Mouse (Mus musculus) cerebellum, postnatal 4 days (tissue): ENCODE data around the gene Gm44790.
A peak's percentile ranks its signal among the peaks of the same experiment; 100 is the strongest.

Experiments
- DNase-seq, 2 experiments: peaks; one replicate each; pipeline ENCODE4 v3.0.0; 2022; ENCODE audit warnings: low spot score in 2 of 2, mixed read lengths in 1 of 2

Gene Gm44790

DNA sequence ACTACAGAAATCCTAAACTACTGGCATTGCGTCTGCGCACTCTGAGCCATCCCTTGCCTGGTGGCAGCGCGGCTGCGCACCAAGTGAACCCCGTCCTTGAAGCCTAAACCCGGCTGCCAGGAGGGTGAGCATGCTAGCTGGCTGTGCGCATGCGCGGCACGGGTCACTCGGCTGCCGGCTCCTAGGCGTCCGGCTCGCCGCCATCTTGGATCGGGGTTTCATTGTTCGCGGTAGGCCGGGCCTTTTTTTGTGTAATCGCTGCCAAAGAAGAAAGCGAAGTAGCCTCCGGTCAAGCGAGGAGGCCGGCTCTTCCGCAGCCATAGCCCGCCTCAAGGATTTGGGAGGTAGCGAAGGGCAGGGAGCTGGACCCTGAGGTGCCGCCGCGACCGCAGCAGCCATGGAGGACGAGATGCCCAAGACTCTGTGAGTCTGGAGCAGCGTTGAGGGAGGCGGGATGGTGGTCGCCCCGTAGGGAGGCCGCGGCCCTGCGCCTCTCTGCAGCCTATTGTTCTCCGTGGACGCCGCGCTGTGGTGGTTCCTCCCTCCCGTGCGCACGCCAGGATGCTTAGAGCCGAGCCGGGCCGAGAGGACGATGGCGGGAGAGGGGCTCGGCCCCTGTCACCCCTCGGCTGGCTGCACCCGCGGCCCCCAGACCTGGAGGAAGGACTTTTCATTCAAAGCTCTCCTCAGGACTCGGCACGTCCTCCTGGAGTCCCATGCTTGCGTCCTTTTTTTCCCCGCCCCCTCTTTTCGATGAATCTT lies 22.2 kb upstream of the Gm44790 start, which contains the start of gene Tia1:
Tia1 (plus strand) TSS at position 120 of the 762 bp plus-strand sequence.
- DNase-seq: peak; percentile 94 to 97

DNA sequence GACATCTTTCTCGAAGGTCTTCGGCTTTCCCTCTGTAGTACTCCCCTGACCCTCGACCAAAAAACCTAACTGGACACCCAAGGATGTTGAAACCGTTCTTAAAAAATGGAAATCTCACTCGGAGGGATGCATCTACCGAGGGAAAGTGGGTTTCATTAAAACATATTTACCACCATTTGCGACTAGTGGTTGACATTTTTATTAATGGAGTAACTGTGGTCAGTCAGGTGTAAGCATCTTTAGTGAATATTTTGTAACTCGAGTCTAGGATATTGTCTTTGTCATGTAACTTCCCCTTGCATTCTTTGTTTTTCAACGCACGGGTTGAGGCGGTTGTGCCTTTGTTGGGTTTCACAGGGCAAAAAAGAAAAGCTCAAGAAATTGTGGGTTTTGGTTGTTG lies 21.5 kb upstream of the Gm44790 start:
- DNase-seq: no peak

- no peak for DNase-seq
These were observed 20.2 kb upstream of the Gm44790 start for GRCm38 (mm10) chr6:86406306-86406705.

DNA sequence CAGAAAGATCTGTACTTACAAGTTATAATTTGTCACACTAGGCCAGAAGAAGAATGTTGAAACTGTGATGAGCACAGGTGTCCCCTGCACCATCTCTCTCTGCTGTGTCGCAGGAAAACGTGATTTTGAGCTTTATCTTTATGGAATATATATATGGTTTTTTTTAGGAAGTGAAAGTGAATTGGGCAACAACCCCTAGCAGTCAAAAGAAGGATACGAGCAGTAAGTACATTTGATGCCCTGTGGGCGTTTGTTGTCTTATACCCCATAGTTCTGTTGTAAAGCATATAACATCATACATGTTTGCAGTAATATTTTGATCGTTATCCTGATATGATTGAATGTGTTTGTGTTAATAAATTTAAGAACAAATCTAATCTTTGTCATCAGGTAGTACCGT lies 7.7 kb upstream of the Gm44790 start:
- DNase-seq: no peak

- DNase-seq: no peak
These were observed 7.2 kb upstream of the Gm44790 start for GRCm38 (mm10) chr6:86419239-86419638.

DNA sequence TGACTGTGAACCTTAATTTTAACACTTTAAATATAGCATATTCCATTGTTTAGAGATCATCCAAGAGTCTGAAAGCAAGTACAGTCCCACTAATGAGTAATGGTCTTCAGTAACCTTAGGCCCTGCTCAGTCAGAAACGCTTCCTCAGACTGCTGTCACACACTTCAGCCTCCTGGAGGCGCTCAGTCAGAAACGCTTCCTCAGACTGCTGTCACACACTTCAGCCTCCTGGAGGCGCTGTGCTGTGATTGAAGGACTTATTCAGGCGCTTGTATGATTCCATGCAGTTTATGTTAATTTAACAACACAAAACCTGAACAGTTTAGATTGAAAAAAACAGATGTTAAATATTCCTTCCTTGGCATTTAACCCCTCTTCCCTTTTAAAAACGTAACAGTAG lies 6.0 kb upstream of the Gm44790 start:
- no peak for DNase-seq

GRCm38 (mm10) chr6:86431531-86431930 lies 5.1 kb downstream of the Gm44790 start:
- no peak for DNase-seq

GRCm38 (mm10) chr6:86433696-86434095 lies 7.2 kb downstream of the Gm44790 start:
- no peak for DNase-seq

DNA sequence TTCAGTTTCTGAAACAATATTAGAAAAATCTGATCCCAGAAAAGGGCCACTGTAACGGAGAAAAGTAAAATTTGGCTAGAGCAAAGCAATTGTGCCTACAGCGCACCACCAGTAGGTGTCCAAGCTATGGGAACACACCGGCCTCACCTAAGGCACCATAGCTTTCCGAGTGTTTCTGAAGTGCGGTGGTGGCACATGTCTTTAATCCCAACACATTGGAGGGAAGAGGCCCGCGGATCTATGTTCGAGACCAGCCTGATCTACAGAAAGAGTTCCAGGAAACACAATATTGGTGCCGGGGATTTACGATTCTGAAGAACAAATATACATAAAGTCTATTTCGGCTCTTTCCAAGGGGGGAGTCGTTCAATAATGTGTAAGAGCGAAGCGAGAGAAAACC lies 11.3 kb downstream of the Gm44790 start:
- DNase-seq: peak in 1 of 2 experiments; percentile 34

GRCm38 (mm10) chr6:86438272-86439118 lies 12.0 kb downstream of the Gm44790 start, which contains the start of gene C87436:
C87436 (plus strand) TSS chr6:86438374.
- DNase-seq: peak; percentile 90

DNA sequence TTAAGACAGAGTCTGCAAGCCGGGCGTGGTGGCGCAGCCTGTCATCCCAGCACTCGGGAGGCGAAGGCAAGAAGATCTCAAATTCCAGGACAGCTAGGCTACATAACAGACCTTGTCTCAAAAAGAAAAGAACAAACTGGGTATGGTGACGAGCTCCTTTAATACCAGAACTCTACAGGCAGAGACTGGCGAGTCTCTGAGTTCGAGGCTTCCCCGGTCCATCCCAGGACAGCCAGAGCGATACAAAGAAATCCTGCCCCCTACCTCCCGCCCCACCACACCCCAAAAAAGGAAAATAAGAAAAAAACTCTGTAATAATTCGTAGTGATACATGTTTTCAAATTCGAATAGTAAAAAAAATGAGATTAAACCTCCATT lies 12.7 kb downstream of the Gm44790 start:
- no peak for DNase-seq

DNA sequence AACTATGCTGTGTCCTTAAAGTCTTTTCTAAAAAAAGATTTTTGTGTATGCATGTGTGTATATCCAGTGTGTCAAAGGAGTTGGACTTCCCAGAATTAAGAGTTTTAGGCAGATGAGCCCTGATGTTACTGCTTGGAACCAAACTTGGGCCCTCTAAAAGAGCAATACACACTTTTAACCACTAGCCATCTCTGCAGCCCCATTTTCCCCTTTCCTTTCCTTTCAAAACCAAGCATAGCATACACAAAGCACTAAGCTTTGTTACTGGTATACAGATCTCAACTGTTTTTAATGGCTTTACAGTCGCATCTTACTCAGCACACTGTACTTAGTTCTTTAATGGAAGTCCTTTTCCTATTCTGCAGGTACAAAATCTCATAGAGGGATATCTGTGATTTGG lies 13.1 kb downstream of the Gm44790 start:
- no peak for DNase-seq

- no peak for DNase-seq
These were observed 15.1 kb downstream of the Gm44790 start for GRCm38 (mm10) chr6:86441571-86441970.

- DNase-seq: no peak
These were observed 19.1 kb downstream of the Gm44790 start for GRCm38 (mm10) chr6:86445551-86445950.

- no peak for DNase-seq
These were observed 20.6 kb downstream of the Gm44790 start for GRCm38 (mm10) chr6:86446927-86447568.

GRCm38 (mm10) chr6:86456727-86457126 lies 30.3 kb downstream of the Gm44790 start:
- no peak for DNase-seq

DNA sequence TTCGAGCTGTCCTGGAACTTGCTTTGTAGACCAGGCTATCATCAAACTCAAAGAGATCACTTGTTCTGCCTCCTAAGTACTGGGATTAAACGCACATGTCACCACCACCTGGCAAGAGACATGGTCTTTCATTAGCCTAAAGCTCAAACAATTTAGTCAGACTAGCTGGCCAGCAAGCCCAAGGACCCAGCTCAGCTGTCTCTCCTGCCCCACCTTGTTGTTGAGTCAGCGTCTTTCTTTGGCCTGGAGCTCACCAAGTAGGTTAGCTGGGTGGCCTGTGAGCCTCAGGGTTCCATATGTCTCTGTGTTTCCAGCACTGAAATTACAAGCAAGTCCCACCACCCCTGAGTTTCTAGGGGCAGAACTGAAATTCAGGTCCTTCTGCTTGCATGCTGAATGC lies 36.6 kb downstream of the Gm44790 start:
- no peak for DNase-seq

GRCm38 (mm10) chr6:86471317-86471716 lies 44.9 kb downstream of the Gm44790 start:
- no peak for DNase-seq

GRCm38 (mm10) chr6:86471760-86472099 lies 45.3 kb downstream of the Gm44790 start:
- DNase-seq: no peak

DNA sequence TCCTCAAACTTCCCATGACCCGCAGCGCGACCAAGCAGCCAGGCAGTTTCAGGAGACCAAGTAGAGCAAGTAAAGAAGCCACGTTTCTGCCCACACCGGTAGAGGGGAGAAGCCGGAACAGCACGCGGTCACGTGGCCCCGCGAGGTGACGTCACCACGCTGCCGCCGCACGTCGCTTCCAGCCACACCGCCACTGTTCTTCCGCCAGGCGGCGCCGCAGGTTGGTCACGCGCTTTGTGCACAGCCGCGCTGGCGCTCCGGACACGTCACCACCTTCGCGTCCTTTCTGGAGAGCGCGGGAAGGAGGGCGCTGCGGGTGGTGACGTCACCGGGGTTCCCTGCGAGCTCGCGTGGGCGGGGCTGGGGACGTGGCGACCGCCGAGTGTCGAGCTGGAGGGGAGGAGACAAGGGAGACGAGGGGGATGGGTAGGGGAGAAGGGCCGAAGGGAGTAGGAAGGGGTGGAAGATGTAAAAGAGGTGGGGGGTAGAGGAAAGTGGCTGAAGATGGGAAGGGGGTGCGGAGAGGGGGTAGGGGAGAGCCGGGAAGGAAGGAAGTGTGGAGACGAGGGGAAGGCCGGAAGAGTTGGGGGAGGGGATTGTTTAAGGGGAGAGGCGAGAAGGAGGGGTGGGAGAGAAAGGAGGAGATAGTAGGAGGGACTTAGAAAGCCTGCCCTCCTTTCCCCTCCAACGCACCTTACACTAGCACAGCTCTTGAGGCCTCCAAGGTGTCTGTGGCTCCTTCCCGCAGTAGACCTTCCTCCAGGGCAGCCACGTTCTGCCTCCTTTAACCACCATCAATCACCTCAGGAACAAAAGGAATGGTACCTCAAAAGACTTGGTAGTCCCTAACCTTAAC lies 45.9 kb downstream of the Gm44790 start:
- DNase-seq: peak; percentile 100

DNA sequence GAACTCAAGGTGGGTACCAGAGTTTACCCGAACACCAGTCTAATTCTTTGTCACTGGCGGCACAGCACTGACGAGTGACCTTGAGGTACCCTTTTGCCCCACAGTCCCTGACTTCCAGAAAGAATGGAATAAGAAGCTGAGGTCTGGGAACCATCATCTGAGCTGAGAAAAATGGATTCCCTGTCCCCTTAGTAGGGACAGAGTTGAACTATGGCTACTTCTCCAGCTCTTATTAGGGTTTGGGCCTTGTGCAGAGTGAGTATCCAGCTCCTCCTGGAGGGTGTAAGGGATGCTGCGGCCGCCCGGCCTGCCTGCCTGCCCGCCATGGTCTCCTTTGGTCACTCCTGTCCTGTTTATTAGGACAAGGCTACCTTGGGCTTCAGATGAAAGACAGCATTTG lies 46.6 kb downstream of the Gm44790 start:
- no peak for DNase-seq

GRCm38 (mm10) chr6:86474072-86474471 lies 47.6 kb downstream of the Gm44790 start:
- DNase-seq: no peak
